Mouse (Mus musculus): ENCODE results near the gene Mrpl17.

Mrpl17 gene

GRCm38 (mm10) chr7:105786506-105787284 lies 24.2 kb downstream of the Mrpl17 start:
- DNase-seq (ENCODE audit: low spot score) = peak; percentile 49

- DNase-seq (ENCODE audit: low spot score) = peak; percentile 40
Measured at GRCm38 (mm10) chr7:105784556-105784955, 26.3 kb downstream of the Mrpl17 start.

- no peak for DNase-seq (ENCODE audit: low spot score)
Measured at GRCm38 (mm10) chr7:105783861-105784260, 27.0 kb downstream of the Mrpl17 start.

- peak; percentile 70 for DNase-seq (ENCODE audit: low spot score)
Measured at GRCm38 (mm10) chr7:105778553-105779265, 32.2 kb downstream of the Mrpl17 start.

- DNase-seq (ENCODE audit: low spot score) = peak; percentile 85
Measured at GRCm38 (mm10) chr7:105777797-105778552, 32.9 kb downstream of the Mrpl17 start.

GRCm38 (mm10) chr7:105777316-105777715 lies 33.6 kb downstream of the Mrpl17 start:
- DNase-seq (ENCODE audit: low spot score) = no peak

- DNase-seq (ENCODE audit: low spot score) = no peak
Measured at GRCm38 (mm10) chr7:105776026-105776425, 34.9 kb downstream of the Mrpl17 start.

GRCm38 (mm10) chr7:105774661-105775060 lies 36.2 kb downstream of the Mrpl17 start:
- DNase-seq (ENCODE audit: low spot score) = no peak

GRCm38 (mm10) chr7:105773041-105773440 lies 37.9 kb downstream of the Mrpl17 start:
- DNase-seq (ENCODE audit: low spot score) = no peak

- no peak for DNase-seq (ENCODE audit: low spot score)
Measured at GRCm38 (mm10) chr7:105772331-105772730, 38.6 kb downstream of the Mrpl17 start.

- DNase-seq (ENCODE audit: low spot score) = no peak
Measured at GRCm38 (mm10) chr7:105769959-105770358, 40.9 kb downstream of the Mrpl17 start.

GRCm38 (mm10) chr7:105767729-105768165 lies 43.2 kb downstream of the Mrpl17 start:
- peak; percentile 68 for DNase-seq (ENCODE audit: low spot score)

GRCm38 (mm10) chr7:105764331-105764730 lies 46.6 kb downstream of the Mrpl17 start:
- DNase-seq (ENCODE audit: low spot score) = no peak

- DNase-seq (ENCODE audit: low spot score) = no peak
Measured at GRCm38 (mm10) chr7:105762517-105763270, 48.2 kb downstream of the Mrpl17 start.

GRCm38 (mm10) chr7:105761813-105762484 lies 49.0 kb downstream of the Mrpl17 start:
- DNase-seq (ENCODE audit: low spot score) = no peak

- DNase-seq (ENCODE audit: low spot score) = no peak
Measured at GRCm38 (mm10) chr7:105753281-105753680, 57.6 kb downstream of the Mrpl17 start.
